Mouse (Mus musculus): Measurements from ENCODE around the gene Rae1. TPM values are rescaled to one million over a fixed set of nuclear protein-coding genes. Genes with fewer than 3 reads are reported as not detected.
A peak's percentile ranks its signal among the peaks of the same experiment; 100 is the strongest.

Rae1 gene
- polyA plus RNA-seq, 1 experiment from 2014 or later, result 118 TPM

DNA sequence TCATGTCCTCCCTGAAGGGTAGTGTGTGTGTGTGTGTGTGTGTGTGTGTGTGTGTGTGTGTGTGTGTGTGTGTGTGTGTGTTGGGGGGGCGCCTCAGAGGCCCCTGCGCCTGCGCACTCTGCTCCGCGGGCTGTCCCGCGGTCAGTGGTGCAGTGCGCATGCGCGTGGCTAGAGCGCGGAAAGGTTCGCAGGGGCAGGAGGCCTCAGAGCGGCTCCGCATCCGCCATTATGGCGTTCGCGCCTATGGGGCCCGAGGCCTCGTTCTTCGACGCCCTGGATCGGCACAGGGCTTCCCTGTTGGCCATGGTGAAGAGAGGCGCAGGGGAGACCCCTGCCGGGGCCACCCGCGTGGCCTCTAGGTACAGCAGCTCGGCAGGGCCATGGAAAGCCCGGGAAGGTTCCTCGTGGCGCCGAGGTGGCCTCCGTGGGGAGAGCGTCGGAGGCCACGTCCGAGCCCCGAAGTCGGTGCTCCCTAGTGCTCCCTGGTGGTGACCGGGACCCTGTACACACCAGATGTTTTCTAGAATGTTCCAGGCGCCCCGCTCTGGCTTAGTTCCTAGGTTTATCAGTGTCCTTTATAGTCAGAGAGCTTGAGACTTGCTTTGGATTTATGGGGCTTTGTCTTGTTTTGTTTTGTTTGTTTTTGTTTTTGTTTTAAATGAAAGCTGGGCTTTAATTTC lies 20.1 kb upstream of the Rae1 start:
- 95% methylated on average over 37 of the region's 43 CpGs for WGBS
- Histone ChIP-seq H3K27me3 (ENCODE audit: control insufficient read depth, insufficient read depth, low read length) (no peaks in the 10 kb centered on the region), H3K27ac (ENCODE audit: low read depth, low read length) (no peak overlapping the region), H3K4me1 (ENCODE audit: control insufficient read depth, insufficient read depth, low read length) (0 out of 2 replicates have a peak, but pooled peaks cover 3% of the 10 kb centered on the region), H3K4me3 (ENCODE audit: low read depth, low read length) (no peak overlapping the region), H3K4me2 (ENCODE audit: low read depth, low read length) (no peak overlapping the region), H3K36me3 (ENCODE audit: control insufficient read depth, insufficient read depth, low read length) (no peaks in the 10 kb centered on the region), H3K9me3 (ENCODE audit: control insufficient read depth, low read length) (no peaks in the 10 kb centered on the region), H3K9ac (replicated peaks; ENCODE audit: low read depth, low read length) (no peak overlapping the region)
- ATAC-seq (ENCODE audit: low read depth), result no peak

- no peak for ATAC-seq (ENCODE audit: low read depth)
- no peak overlapping the region for H3K4me3 ChIP-seq (ENCODE audit: low read depth, low read length)
- H3K9me3 ChIP-seq (ENCODE audit: control insufficient read depth, low read length), result no peaks in the 10 kb centered on the region
- no peaks in the 10 kb centered on the region for H3K4me1 ChIP-seq (ENCODE audit: control insufficient read depth, insufficient read depth, low read length)
- H3K36me3 ChIP-seq (ENCODE audit: control insufficient read depth, insufficient read depth, low read length), result no peaks in the 10 kb centered on the region
- H3K4me2 ChIP-seq (ENCODE audit: low read depth, low read length), result no peak overlapping the region
- WGBS, result 86% methylated on average over 9 of the region's 9 CpGs
- H3K27me3 ChIP-seq (ENCODE audit: control insufficient read depth, insufficient read depth, low read length), result no peaks in the 10 kb centered on the region
- H3K27ac ChIP-seq (ENCODE audit: low read depth, low read length), result no peak overlapping the region
- no peak overlapping the region for H3K9ac ChIP-seq (replicated peaks; ENCODE audit: low read depth, low read length)
Measured at GRCm38 (mm10) chr2:172982776-172983561, 16.9 kb upstream of the Rae1 start.

DNA sequence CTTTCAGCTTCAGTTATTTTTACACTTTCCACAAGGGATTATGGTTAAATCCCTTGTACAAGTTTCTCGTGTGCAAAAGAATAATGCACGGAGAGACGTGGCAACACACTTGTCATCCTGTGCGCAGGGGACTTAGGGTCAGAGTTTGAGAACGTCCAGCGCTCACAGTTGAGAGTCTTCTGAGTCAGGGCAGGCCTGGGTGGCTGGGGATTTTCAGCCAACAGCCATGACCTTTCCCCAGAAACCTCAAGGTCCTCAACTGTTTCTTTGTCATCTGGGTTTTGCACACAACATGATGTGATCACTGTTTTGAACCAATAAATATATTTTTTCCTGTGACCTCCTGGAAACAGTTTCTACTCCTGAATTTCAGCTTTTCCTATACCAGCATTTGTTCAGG lies 9.8 kb upstream of the Rae1 start:
- Histone ChIP-seq H3K9ac (replicated peaks; ENCODE audit: low read depth, low read length) (no peak overlapping the region), H3K4me2 (ENCODE audit: low read depth, low read length) (no peak overlapping the region), H3K27me3 (ENCODE audit: control insufficient read depth, insufficient read depth, low read length) (no peaks in the 10 kb centered on the region), H3K4me1 (ENCODE audit: control insufficient read depth, insufficient read depth, low read length) (no peaks in the 10 kb centered on the region), H3K4me3 (ENCODE audit: low read depth, low read length) (no peak overlapping the region), H3K36me3 (ENCODE audit: control insufficient read depth, insufficient read depth, low read length) (no peaks in the 10 kb centered on the region), H3K9me3 (ENCODE audit: control insufficient read depth, low read length) (no peaks in the 10 kb centered on the region), H3K27ac (ENCODE audit: low read depth, low read length) (no peak overlapping the region)
- no peak for ATAC-seq (ENCODE audit: low read depth)
- WGBS, result 84% methylated on average over 6 of the region's 6 CpGs

DNA sequence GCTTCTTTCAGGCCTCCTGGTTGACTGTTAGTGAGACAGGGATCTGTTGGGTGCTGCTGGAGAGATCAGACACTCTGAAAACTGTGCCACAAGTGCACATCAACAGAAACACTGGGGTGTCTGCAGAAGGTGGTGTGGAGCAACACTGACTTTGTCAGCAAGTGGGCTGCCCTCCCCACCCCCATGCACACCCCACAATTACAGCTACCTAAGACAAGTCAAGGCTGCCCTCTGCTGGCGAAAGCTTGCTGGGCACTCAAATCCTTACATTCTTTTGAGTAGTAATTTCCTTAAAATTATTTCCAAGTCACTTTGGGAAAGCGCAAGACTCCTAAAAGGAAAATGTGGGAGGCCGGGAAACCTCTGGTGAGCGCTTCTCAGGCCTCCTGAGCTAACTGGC lies 3.7 kb upstream of the Rae1 start:
- H3K4me1 ChIP-seq (ENCODE audit: control insufficient read depth, insufficient read depth, low read length), result peaks cover 6% of the 10 kb centered on the region
- 23% methylated on average over 4 of the region's 4 CpGs for WGBS
- ATAC-seq (ENCODE audit: low read depth), result no peak

DNA sequence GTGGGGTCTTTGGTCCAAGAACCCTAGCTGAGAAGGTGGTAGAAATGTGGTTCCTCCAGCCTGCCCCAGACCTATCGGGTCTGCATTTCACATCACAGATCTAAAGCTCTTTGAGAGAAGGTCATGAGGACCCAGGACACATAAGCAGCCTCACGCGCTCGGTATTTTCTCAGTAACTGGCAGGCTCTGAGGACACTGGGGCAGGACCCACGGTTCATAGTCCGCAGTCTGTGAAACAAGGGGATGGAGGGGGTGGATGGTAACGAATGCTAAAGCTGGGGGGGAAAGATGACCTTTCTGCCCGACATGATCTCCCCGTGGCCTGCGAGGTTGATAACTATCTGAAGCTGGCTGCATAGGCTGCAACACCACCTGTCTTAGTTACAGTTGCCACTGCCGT lies 2.2 kb upstream of the Rae1 start:
- Histone ChIP-seq H3K27ac (ENCODE audit: low read depth, low read length) (no peak overlapping the region), H3K36me3 (ENCODE audit: control insufficient read depth, insufficient read depth, low read length) (0 out of 2 replicates have a peak, but pooled peaks cover under 1% of the 10 kb centered on the region), H3K4me2 (ENCODE audit: low read depth, low read length) (no peak overlapping the region), H3K4me3 (ENCODE audit: low read depth, low read length) (no peak overlapping the region), H3K9ac (replicated peaks; ENCODE audit: low read depth, low read length) (no peak overlapping the region), H3K27me3 (ENCODE audit: control insufficient read depth, insufficient read depth, low read length) (no peaks in the 10 kb centered on the region; the same call in 1 of the 2 replicates), H3K9me3 (ENCODE audit: control insufficient read depth, low read length) (no peaks in the 10 kb centered on the region), H3K4me1 (ENCODE audit: control insufficient read depth, insufficient read depth, low read length) (peaks cover 8% of the 10 kb centered on the region)
- no peak for ATAC-seq (ENCODE audit: low read depth)
- WGBS, result 73% methylated on average over 11 of the region's 11 CpGs

More for the DNA sequence above, 3.7 kb upstream of the Rae1 start:
- Histone ChIP-seq H3K27me3 (ENCODE audit: control insufficient read depth, insufficient read depth, low read length) (no peaks in the 10 kb centered on the region; the same call in 1 of the 2 replicates), H3K4me2 (ENCODE audit: low read depth, low read length) (no peak overlapping the region), H3K4me3 (ENCODE audit: low read depth, low read length) (no peak overlapping the region), H3K27ac (ENCODE audit: low read depth, low read length) (no peak overlapping the region), H3K9me3 (ENCODE audit: control insufficient read depth, low read length) (no peaks in the 10 kb centered on the region), H3K9ac (replicated peaks; ENCODE audit: low read depth, low read length) (no peak overlapping the region), H3K36me3 (ENCODE audit: control insufficient read depth, insufficient read depth, low read length) (no peaks in the 10 kb centered on the region)

DNA sequence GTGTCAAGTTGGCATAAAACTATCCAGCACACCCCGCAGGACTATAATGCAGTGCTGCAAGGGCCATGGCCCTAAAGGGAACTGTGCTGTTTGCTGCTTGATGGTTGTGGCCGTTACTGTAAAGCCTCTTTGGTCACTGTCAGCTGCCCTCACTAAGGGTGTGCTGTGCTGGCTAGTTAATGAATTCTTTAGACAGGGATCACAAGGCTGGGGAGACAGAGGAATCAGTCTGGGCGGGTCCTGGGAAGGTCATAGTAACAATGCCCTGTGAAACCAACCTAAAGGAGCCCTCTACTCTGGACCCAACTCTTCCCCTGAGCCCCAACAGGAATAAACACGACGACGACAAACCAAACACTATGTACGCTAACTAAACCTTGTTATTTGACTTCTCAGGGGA lies 1.4 kb upstream of the Rae1 start:
- Histone ChIP-seq H3K9me3 (ENCODE audit: control insufficient read depth, low read length) (no peaks in the 10 kb centered on the region), H3K27me3 (ENCODE audit: control insufficient read depth, insufficient read depth, low read length) (no peaks in the 10 kb centered on the region; the same call in 1 of the 2 replicates), H3K4me2 (ENCODE audit: low read depth, low read length) (no peak overlapping the region), H3K36me3 (ENCODE audit: control insufficient read depth, insufficient read depth, low read length) (peaks cover 5% of the 10 kb centered on the region), H3K4me1 (ENCODE audit: control insufficient read depth, insufficient read depth, low read length) (peaks cover 8% of the 10 kb centered on the region), H3K27ac (ENCODE audit: low read depth, low read length) (no peak overlapping the region), H3K9ac (replicated peaks; ENCODE audit: low read depth, low read length) (no peak overlapping the region), H3K4me3 (ENCODE audit: low read depth, low read length) (no peak overlapping the region)
- ATAC-seq (ENCODE audit: low read depth), result no peak
- 69% methylated on average over 7 of the region's 7 CpGs for WGBS

DNA sequence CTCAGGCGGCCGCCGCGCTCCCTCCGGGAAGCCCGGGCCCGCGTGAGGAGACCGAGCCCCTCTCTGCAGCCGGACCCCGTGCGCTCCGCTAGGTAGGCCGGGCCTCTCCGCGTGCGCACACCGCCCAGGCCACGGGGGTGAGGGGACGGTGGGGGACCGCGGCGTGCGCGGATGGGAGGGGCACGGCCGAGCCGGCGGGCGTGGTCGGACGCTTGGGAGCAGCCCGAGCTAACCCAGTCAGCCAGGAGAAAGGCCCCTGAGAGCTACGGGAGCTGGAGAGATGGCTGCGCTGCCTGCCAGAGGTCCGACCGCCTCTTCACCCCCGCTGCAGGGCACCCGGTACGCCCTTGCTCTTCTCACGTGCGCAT lies 352 bp downstream of the Rae1 start:
- ATAC-seq (ENCODE audit: low read depth), result peak; percentile 87
- H3K27me3 ChIP-seq (ENCODE audit: control insufficient read depth, insufficient read depth, low read length), result no peaks in the 10 kb centered on the region; the same call in 1 of the 2 replicates
- WGBS, result 0% methylated on average over 42 of the region's 42 CpGs
- peak overlapping the region; percentile 81 for H3K27ac ChIP-seq (ENCODE audit: low read depth, low read length)
- peaks cover 23% of the 10 kb centered on the region for H3K36me3 ChIP-seq (ENCODE audit: control insufficient read depth, insufficient read depth, low read length)
- H3K4me3 ChIP-seq (ENCODE audit: low read depth, low read length), result peak overlapping the region; percentile 88
- H3K4me2 ChIP-seq (ENCODE audit: low read depth, low read length), result peak overlapping the region; percentile 93
- H3K9me3 ChIP-seq (ENCODE audit: control insufficient read depth, low read length), result no peaks in the 10 kb centered on the region
- H3K4me1 ChIP-seq (ENCODE audit: control insufficient read depth, insufficient read depth, low read length), result peaks cover 8% of the 10 kb centered on the region
- peak overlapping the region; percentile 94 for H3K9ac ChIP-seq (replicated peaks; ENCODE audit: low read depth, low read length)

- peaks cover 25% of the 10 kb centered on the region for H3K36me3 ChIP-seq (ENCODE audit: control insufficient read depth, insufficient read depth, low read length)
- H3K4me1 ChIP-seq (ENCODE audit: control insufficient read depth, insufficient read depth, low read length), result peaks cover 8% of the 10 kb centered on the region
- H3K4me3 ChIP-seq (ENCODE audit: low read depth, low read length), result peak overlapping the region; percentile 88
- H3K27me3 ChIP-seq (ENCODE audit: control insufficient read depth, insufficient read depth, low read length), result no peaks in the 10 kb centered on the region; the same call in 1 of the 2 replicates
- no peaks in the 10 kb centered on the region for H3K9me3 ChIP-seq (ENCODE audit: control insufficient read depth, low read length)
- peak overlapping the region; percentile 93 for H3K4me2 ChIP-seq (ENCODE audit: low read depth, low read length)
- WGBS, result 19% methylated on average over 8 of the region's 8 CpGs
- H3K9ac ChIP-seq (replicated peaks; ENCODE audit: low read depth, low read length), result peak overlapping the region; percentile 94
- no peak for ATAC-seq (ENCODE audit: low read depth)
- no peak overlapping the region for H3K27ac ChIP-seq (ENCODE audit: low read depth, low read length)
Measured at GRCm38 (mm10) chr2:173000921-173001320, 1.0 kb downstream of the Rae1 start.

GRCm38 (mm10) chr2:173003737-173004136 lies 3.8 kb downstream of the Rae1 start:
- Histone ChIP-seq H3K9ac (replicated peaks; ENCODE audit: low read depth, low read length) (no peak overlapping the region), H3K27ac (ENCODE audit: low read depth, low read length) (no peak overlapping the region), H3K27me3 (ENCODE audit: control insufficient read depth, insufficient read depth, low read length) (no peaks in the 10 kb centered on the region; the same call in 1 of the 2 replicates), H3K4me2 (ENCODE audit: low read depth, low read length) (no peak overlapping the region), H3K4me1 (ENCODE audit: control insufficient read depth, insufficient read depth, low read length) (peaks cover 8% of the 10 kb centered on the region), H3K36me3 (ENCODE audit: control insufficient read depth, insufficient read depth, low read length) (peaks cover 43% of the 10 kb centered on the region), H3K9me3 (ENCODE audit: control insufficient read depth, low read length) (no peaks in the 10 kb centered on the region), H3K4me3 (ENCODE audit: low read depth, low read length) (no peak overlapping the region)
- WGBS, result 91% methylated on average over 8 of the region's 8 CpGs
- no peak for ATAC-seq (ENCODE audit: low read depth)

All from neural tube, embryonic 14.5 days (tissue).